Mouse (Mus musculus) lung, embryonic 15.5 days (tissue): Measurements from ENCODE around the gene Lsm2. TPM values are rescaled to one million over a fixed set of nuclear protein-coding genes. Genes with fewer than 3 reads are reported as not detected.

Experiments used
- ATAC-seq: fragments of 200-750 bp; cut with Nextera tagmentation; 2 replicates; pipeline ENCODE4 v1.8.0; 2017; ENCODE audit warnings: moderate number of reproducible peaks, borderline replicate concordance; ENCODE audit not compliant: low FRiP score, low TSS enrichment; ENCODE audit errors: extremely low read depth
- H3K27ac ChIP-seq: fragments of 300-500 bp; sonication (generic); 2 replicates; pipeline ENCODE4 v1.5.1; 2015; ENCODE audit warnings: moderate library complexity, mild to moderate bottlenecking, inconsistent platforms
- H3K27me3 ChIP-seq: fragments of 300-500 bp; sonication (generic); 2 replicates; pipeline ENCODE4 v1.6.1; 2015; ENCODE audit warnings: inconsistent platforms
- H3K36me3 ChIP-seq: fragments of 300-500 bp; sonication (generic); 2 replicates; pipeline ENCODE4 v1.6.1; 2015; ENCODE audit warnings: inconsistent platforms
- H3K4me1 ChIP-seq: fragments of 300-500 bp; sonication (generic); 2 replicates; pipeline ENCODE4 v1.6.1; 2015; ENCODE audit warnings: inconsistent platforms
- H3K4me2 ChIP-seq: fragments of 300-500 bp; sonication (generic); 2 replicates; pipeline ENCODE4 v1.6.1; 2015; ENCODE audit warnings: inconsistent platforms, mild to moderate bottlenecking, moderate library complexity
- H3K4me3 ChIP-seq: fragments of 300-500 bp; sonication (generic); 2 replicates; pipeline ENCODE4 v1.5.1; 2015; ENCODE audit warnings: mild to moderate bottlenecking, inconsistent platforms
- H3K9ac ChIP-seq: fragments of 300-500 bp; sonication (generic); 2 replicates; pipeline ENCODE4 v1.6.1; 2015; ENCODE audit warnings: inconsistent platforms
- H3K9me3 ChIP-seq: fragments of 300-500 bp; sonication (generic); 2 replicates; pipeline ENCODE4 v1.6.1; 2016; ENCODE audit warnings: inconsistent platforms
- WGBS: fragments of 180-500 bp; shearing (Covaris S2); methylation state at CpG from one replicate; pipeline ENCODE4 v1.1.7; 2015; 5-methylcytosine and 5-hydroxymethylcytosine counted together
- polyA plus RNA-seq: library from polyadenylated mRNA; unstranded; fragments of >200 nt; fragmentation: Nextera tagmentation; extraction: Ambion mirVana; gene quantifications from 2 replicates; pipeline ENCODE4 v1.2.1, GENCODE M21; 2015

The Lsm2 gene
- polyA plus RNA-seq, 1 experiment from 2014 or later = 216 TPM

DNA sequence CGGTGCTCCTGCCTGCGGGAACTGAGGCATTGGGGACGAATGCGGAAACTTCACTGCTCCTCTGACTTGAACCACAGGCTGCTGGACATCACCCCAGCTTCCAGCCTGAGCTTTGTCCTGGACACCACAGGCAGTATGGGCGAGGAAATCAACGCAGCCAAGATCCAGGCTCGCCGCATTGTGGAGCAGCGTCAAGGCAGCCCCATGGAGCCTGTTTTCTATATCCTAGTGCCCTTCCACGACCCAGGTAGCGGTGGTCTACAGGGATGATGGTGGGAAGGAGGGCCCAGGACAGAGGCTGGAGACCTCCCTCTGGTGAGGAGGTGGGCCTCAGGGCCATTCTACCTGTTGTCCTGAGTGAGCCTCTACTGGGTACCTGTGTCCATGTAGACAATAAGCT lies 38.2 kb downstream of the Lsm2 start:
- H3K4me2 ChIP-seq = no peak overlapping the region
- no peak overlapping the region for H3K27ac ChIP-seq
- no peak overlapping the region for H3K4me3 ChIP-seq
- peaks cover 15% of the 10 kb centered on the region for H3K36me3 ChIP-seq
- 72% methylated on average over 11 of the region's 11 CpGs for WGBS
- no peaks in the 10 kb centered on the region for H3K27me3 ChIP-seq
- no peak overlapping the region for H3K9ac ChIP-seq
- ATAC-seq = no peak
- H3K9me3 ChIP-seq = no peaks in the 10 kb centered on the region
- peaks cover 9% of the 10 kb centered on the region for H3K4me1 ChIP-seq

GRCm38 (mm10) chr17:35020551-35020950 lies 38.9 kb downstream of the Lsm2 start:
- WGBS = 80% methylated on average over 8 of the region's 8 CpGs
- H3K4me2 ChIP-seq = no peak overlapping the region
- ATAC-seq = no peak
- no peaks in the 10 kb centered on the region for H3K9me3 ChIP-seq
- H3K27me3 ChIP-seq = no peaks in the 10 kb centered on the region
- peaks cover 12% of the 10 kb centered on the region for H3K4me1 ChIP-seq
- H3K36me3 ChIP-seq = peaks cover 8% of the 10 kb centered on the region
- H3K27ac ChIP-seq = no peak overlapping the region
- H3K9ac ChIP-seq = no peak overlapping the region
- H3K4me3 ChIP-seq = no peak overlapping the region

- no peaks in the 10 kb centered on the region for H3K9me3 ChIP-seq
- H3K36me3 ChIP-seq = peaks cover under 1% of the 10 kb centered on the region; the same call in 1 of the 2 replicates
- H3K27ac ChIP-seq = peak overlapping the region; percentile 49
- H3K9ac ChIP-seq = no peak overlapping the region
- H3K4me3 ChIP-seq = no peak overlapping the region
- peak overlapping the region; percentile 32 for H3K4me2 ChIP-seq
- 9% methylated on average over 16 of the region's 17 CpGs for WGBS
- H3K4me1 ChIP-seq = peaks cover 20% of the 10 kb centered on the region
- H3K27me3 ChIP-seq = no peaks in the 10 kb centered on the region
- no peak for ATAC-seq
Measured at GRCm38 (mm10) chr17:35021163-35021808, 39.6 kb downstream of the Lsm2 start.

- Histone ChIP-seq H3K9ac (no peak overlapping the region), H3K4me2 (peak overlapping the region; percentile 32; the same call in 1 of the 2 replicates), H3K4me3 (no peak overlapping the region), H3K36me3 (no peaks in the 10 kb centered on the region), H3K27me3 (no peaks in the 10 kb centered on the region), H3K9me3 (no peaks in the 10 kb centered on the region), H3K27ac (peak overlapping the region; percentile 49), H3K4me1 (peaks cover 25% of the 10 kb centered on the region)
- no peak for ATAC-seq
- WGBS = 37% methylated on average over 6 of the region's 6 CpGs
Measured at GRCm38 (mm10) chr17:35021842-35022477, 40.3 kb downstream of the Lsm2 start.

GRCm38 (mm10) chr17:35022541-35023060 lies 40.9 kb downstream of the Lsm2 start:
- Histone ChIP-seq H3K4me2 (no peak overlapping the region), H3K27me3 (no peaks in the 10 kb centered on the region), H3K9ac (no peak overlapping the region), H3K4me3 (no peak overlapping the region), H3K36me3 (no peaks in the 10 kb centered on the region), H3K4me1 (peaks cover 30% of the 10 kb centered on the region), H3K27ac (peak overlapping the region; percentile 49), H3K9me3 (no peaks in the 10 kb centered on the region)
- no peak for ATAC-seq
- 89% methylated on average over 8 of the region's 8 CpGs for whole genome bisulfite sequencing

GRCm38 (mm10) chr17:35023221-35023620 lies 41.6 kb downstream of the Lsm2 start:
- Histone ChIP-seq H3K4me1 (peaks cover 33% of the 10 kb centered on the region), H3K27me3 (no peaks in the 10 kb centered on the region), H3K4me3 (no peak overlapping the region), H3K27ac (no peak overlapping the region), H3K36me3 (no peaks in the 10 kb centered on the region), H3K9me3 (no peaks in the 10 kb centered on the region), H3K4me2 (no peak overlapping the region), H3K9ac (no peak overlapping the region)
- WGBS = 79% methylated on average over 5 of the region's 5 CpGs
- ATAC-seq = no peak

- H3K4me3 ChIP-seq = no peak overlapping the region
- peaks cover 33% of the 10 kb centered on the region for H3K4me1 ChIP-seq
- H3K4me2 ChIP-seq = no peak overlapping the region
- no peaks in the 10 kb centered on the region for H3K9me3 ChIP-seq
- H3K9ac ChIP-seq = no peak overlapping the region
- no peaks in the 10 kb centered on the region for H3K36me3 ChIP-seq
- no peaks in the 10 kb centered on the region for H3K27me3 ChIP-seq
- 63% methylated on average over 4 of the region's 4 CpGs for WGBS
- ATAC-seq = no peak
- H3K27ac ChIP-seq = no peak overlapping the region
Measured at GRCm38 (mm10) chr17:35023756-35024155, 42.1 kb downstream of the Lsm2 start.

- Histone ChIP-seq H3K4me2 (no peak overlapping the region), H3K4me3 (no peak overlapping the region), H3K36me3 (no peaks in the 10 kb centered on the region), H3K27ac (no peak overlapping the region), H3K27me3 (no peaks in the 10 kb centered on the region), H3K9ac (no peak overlapping the region), H3K9me3 (no peaks in the 10 kb centered on the region), H3K4me1 (peaks cover 33% of the 10 kb centered on the region)
- 53% methylated on average over 12 of the region's 13 CpGs for WGBS
- no peak for ATAC-seq
Measured at GRCm38 (mm10) chr17:35024261-35024660, 42.6 kb downstream of the Lsm2 start.

DNA sequence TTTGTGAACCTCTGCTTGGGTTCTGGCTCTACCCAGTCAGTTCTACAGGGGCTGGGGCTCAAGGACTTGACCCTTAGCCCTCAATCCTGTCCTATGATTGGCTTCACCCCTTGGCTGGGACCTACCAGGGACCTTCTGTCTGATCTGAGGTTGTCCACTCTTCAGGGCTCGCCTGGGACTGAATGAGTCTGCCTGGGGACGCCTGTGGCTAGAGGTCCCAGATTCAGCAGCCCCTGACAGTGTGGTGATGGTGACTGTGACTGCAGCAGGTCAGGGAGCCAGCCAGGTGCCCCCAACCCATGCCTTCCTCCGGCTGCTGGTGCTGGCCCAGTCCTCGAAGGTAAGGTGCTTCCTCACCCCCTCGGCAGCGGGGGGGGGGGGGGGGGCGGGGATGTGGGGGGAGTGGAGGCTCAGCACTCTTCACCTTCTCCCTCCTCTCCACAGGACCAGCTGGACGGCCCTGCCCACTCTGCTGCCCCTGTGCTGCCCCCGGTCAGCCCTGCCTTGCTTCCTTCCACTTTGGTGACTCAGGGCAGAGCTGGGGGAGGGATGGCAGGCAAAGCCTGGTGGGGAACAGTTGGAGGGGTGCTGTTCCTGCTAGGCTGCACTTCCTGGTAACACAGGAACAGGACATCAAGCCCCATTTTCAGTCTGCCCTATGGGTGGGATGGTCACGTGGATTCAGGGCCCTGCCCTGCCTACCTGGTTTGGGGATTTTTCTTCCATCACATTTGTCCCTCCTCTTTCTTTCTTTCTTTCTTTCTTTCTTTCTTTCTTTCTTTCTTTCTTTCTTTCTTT lies 43.2 kb downstream of the Lsm2 start:
- no peak for ATAC-seq
- H3K36me3 ChIP-seq = no peaks in the 10 kb centered on the region
- H3K9ac ChIP-seq = no peak overlapping the region

DNA sequence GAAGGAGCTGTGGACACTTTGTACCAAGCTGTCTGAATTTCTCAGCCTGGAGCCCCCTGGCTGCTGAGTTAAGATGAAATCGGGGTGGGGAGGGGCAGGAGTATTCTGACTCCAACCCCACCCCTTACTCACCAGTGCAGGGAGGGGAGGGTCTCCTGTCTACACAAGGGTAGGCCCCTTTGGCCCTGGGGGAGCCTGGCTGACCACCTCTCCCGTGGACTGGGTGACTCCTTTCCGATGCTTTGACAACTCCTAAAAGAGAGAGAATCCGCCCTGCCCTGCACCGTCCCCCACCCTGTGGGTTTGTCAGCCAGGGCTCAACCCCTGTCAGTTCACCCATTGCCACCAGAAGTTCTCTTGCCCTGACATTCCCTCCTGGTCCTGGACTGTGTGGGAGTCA lies 44.5 kb downstream of the Lsm2 start:
- H3K27me3 ChIP-seq = no peaks in the 10 kb centered on the region
- no peaks in the 10 kb centered on the region for H3K9me3 ChIP-seq
- no peaks in the 10 kb centered on the region for H3K36me3 ChIP-seq
- H3K4me2 ChIP-seq = no peak overlapping the region
- ATAC-seq = no peak
- H3K27ac ChIP-seq = no peak overlapping the region; the same call in 1 of the 2 replicates
- H3K4me1 ChIP-seq = peaks cover 36% of the 10 kb centered on the region
- 0 out of 2 replicates have a peak overlapping the region, but pooled peaks have one; percentile 4 for H3K9ac ChIP-seq
- 72% methylated on average over 5 of the region's 5 CpGs for WGBS
- H3K4me3 ChIP-seq = no peak overlapping the region

More for the DNA sequence above, 43.2 kb downstream of the Lsm2 start:
- Histone ChIP-seq H3K27me3 (no peaks in the 10 kb centered on the region), H3K4me1 (peaks cover 35% of the 10 kb centered on the region), H3K27ac (no peak overlapping the region), H3K9me3 (no peaks in the 10 kb centered on the region), H3K4me3 (no peak overlapping the region), H3K4me2 (no peak overlapping the region)
- WGBS = 45% methylated on average over 6 of the region's 10 CpGs

DNA sequence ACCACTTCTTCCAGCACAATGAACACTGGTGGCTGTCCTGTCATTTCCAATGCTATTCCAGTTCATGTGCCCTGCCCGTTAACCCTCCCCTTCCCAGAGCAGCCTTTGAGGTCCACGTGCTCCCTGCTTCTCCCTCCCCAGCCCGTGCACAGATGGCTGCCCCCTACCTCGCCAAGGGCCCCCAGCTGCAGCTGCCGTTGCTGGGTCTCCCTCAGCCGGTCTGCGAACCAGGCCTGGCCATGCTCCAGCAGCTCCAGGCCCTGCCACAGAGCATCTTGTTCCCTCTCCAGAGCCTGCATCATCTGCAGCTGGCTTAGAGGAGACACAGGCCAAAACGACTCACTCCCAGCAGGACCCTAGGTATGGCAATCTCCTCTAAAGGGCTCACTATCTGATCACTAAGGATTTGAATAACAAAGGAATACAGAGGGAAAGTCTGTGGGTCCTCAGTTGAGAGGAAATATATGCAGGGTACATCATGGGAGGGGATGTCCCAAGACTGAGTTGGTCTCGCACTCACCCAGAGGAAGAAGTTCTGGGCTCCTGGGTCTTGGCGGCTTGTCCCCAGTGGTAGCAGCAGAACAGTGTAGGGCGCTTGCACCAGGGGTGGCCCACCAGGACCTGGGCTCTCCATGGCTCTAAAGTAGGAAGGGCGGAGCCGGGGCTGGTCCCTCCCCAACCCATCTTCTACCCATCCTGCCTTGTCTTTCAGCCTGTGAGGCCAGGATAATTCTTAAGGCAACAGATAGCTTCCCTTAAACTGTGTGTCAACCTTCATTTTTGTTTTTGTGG lies 45.8 kb downstream of the Lsm2 start, which contains the start of gene Sapcd1:
Gene Sapcd1, minus strand, starts transcription at position 740 of the 792 bp plus-strand sequence.
- H3K4me1 ChIP-seq = peaks cover 27% of the 10 kb centered on the region
- 36% methylated on average over 13 of the region's 13 CpGs for WGBS
- peak; percentile 66; the same call in 1 of the 2 replicates for ATAC-seq

More for the DNA sequence above, 45.8 kb downstream of the Lsm2 start, which contains the start of gene Sapcd1:
- H3K27me3 ChIP-seq = no peaks in the 10 kb centered on the region
- H3K4me3 ChIP-seq = 0 out of 2 replicates have a peak within 1 kb of the TSS, but pooled peaks have one; percentile 14
- H3K36me3 ChIP-seq = no peaks in the 10 kb centered on the region
- peak within 1 kb of the TSS; percentile 38 for H3K4me2 ChIP-seq
- no peak within 1 kb of the TSS for H3K9ac ChIP-seq
- no peaks in the 10 kb centered on the region for H3K9me3 ChIP-seq
- no peak within 1 kb of the TSS for H3K27ac ChIP-seq
